Mouse (Mus musculus): Measurements from ENCODE around the gene Psmb9. TPM values are rescaled to one million over a fixed set of nuclear protein-coding genes. Genes with fewer than 3 reads are reported as not detected.

The Psmb9 gene
- polyA plus RNA-seq, 1 experiment from 2014 or later = 32.2 TPM

Other genes starting within 250 kb of the Psmb9 start
- 125 and 133 TPM in 2 replicates for gene Pfdn6, start 247.4 kb downstream of the Psmb9 start, polyA plus RNA-seq (2015; fragmentation: Nextera tagmentation; extraction: Ambion mirVana)
- 19.3 and 20.5 TPM in 2 replicates for gene Wdr46, start 247.1 kb downstream of the Psmb9 start, polyA plus RNA-seq (2015; fragmentation: Nextera tagmentation; extraction: Ambion mirVana)
- 5.7 and 5.8 TPM in 2 replicates for gene B3galt4, start 236.3 kb downstream of the Psmb9 start, polyA plus RNA-seq (2015; fragmentation: Nextera tagmentation; extraction: Ambion mirVana)
- gene Vps52, start 232.0 kb downstream of the Psmb9 start, polyA plus RNA-seq (2015; fragmentation: Nextera tagmentation; extraction: Ambion mirVana) = 39.7 and 42.5 TPM in 2 replicates
- gene Rps18, start 231.8 kb downstream of the Psmb9 start, polyA plus RNA-seq (2015; fragmentation: Nextera tagmentation; extraction: Ambion mirVana) = 873 and 901 TPM in 2 replicates
- 66.0 and 100 TPM in 2 replicates for gene H2-K1, start 187.4 kb downstream of the Psmb9 start, polyA plus RNA-seq (2015; fragmentation: Nextera tagmentation; extraction: Ambion mirVana)
- gene Ring1, start 163.1 kb downstream of the Psmb9 start, polyA plus RNA-seq (2015; fragmentation: Nextera tagmentation; extraction: Ambion mirVana) = 13.0 and 13.7 TPM in 2 replicates
- gene H2-Ke6, start 159.7 kb downstream of the Psmb9 start, polyA plus RNA-seq (2015; fragmentation: Nextera tagmentation; extraction: Ambion mirVana) = 53.0 and 59.1 TPM in 2 replicates
- gene Slc39a7, start 156.1 kb downstream of the Psmb9 start, polyA plus RNA-seq (2015; fragmentation: Nextera tagmentation; extraction: Ambion mirVana) = 108 and 119 TPM in 2 replicates
- gene Rxrb, start 156.0 kb downstream of the Psmb9 start, polyA plus RNA-seq (2015; fragmentation: Nextera tagmentation; extraction: Ambion mirVana) = 33.7 and 34.5 TPM in 2 replicates
- 1.1 and 1.2 TPM in 2 replicates for gene Col11a2, start 148.3 kb downstream of the Psmb9 start, polyA plus RNA-seq (2015; fragmentation: Nextera tagmentation; extraction: Ambion mirVana)
- 0.97 and 3.1 TPM in 2 replicates for gene H2-Oa, start 95.4 kb downstream of the Psmb9 start, polyA plus RNA-seq (2015; fragmentation: Nextera tagmentation; extraction: Ambion mirVana)
- 10.9 and 13.8 TPM in 2 replicates for gene H2-DMa, start 68.2 kb downstream of the Psmb9 start, polyA plus RNA-seq (2015; fragmentation: Nextera tagmentation; extraction: Ambion mirVana)
- 69.4 and 71.9 TPM in 2 replicates for gene Brd2, start 65.1 kb downstream of the Psmb9 start, polyA plus RNA-seq (2015; fragmentation: Nextera tagmentation; extraction: Ambion mirVana)
- 2.5 and 6.1 TPM in 2 replicates for gene H2-DMb2, start 44.5 kb downstream of the Psmb9 start, polyA plus RNA-seq (2015; fragmentation: Nextera tagmentation; extraction: Ambion mirVana)
- 2.3 and 4.0 TPM in 2 replicates for gene H2-DMb1, start 34.7 kb downstream of the Psmb9 start, polyA plus RNA-seq (2015; fragmentation: Nextera tagmentation; extraction: Ambion mirVana)
- gene Tap1, start 211 bp downstream of the Psmb9 start, polyA plus RNA-seq (2015; fragmentation: Nextera tagmentation; extraction: Ambion mirVana) = 5.7 and 11.1 TPM in 2 replicates
- gene Psmb8, start 10.0 kb upstream of the Psmb9 start, polyA plus RNA-seq (2015; fragmentation: Nextera tagmentation; extraction: Ambion mirVana) = 31.8 and 87.6 TPM in 2 replicates
- gene Tap2, start 15.8 kb upstream of the Psmb9 start, polyA plus RNA-seq (2015; fragmentation: Nextera tagmentation; extraction: Ambion mirVana) = 10.9 and 21.4 TPM in 2 replicates
- 0.17 and 0.24 TPM in 2 replicates for gene H2-Ob, start 51.1 kb upstream of the Psmb9 start, polyA plus RNA-seq (2015; fragmentation: Nextera tagmentation; extraction: Ambion mirVana)
- 79.1 and 172 TPM in 2 replicates for gene H2-Ab1, start 69.9 kb upstream of the Psmb9 start, polyA plus RNA-seq (2015; fragmentation: Nextera tagmentation; extraction: Ambion mirVana)
- gene H2-Aa, start 100.1 kb upstream of the Psmb9 start, polyA plus RNA-seq (2015; fragmentation: Nextera tagmentation; extraction: Ambion mirVana) = 35.2 and 72.7 TPM in 2 replicates
- 20.8 and 54.0 TPM in 2 replicates for gene H2-Eb1, start 118.1 kb upstream of the Psmb9 start, polyA plus RNA-seq (2015; fragmentation: Nextera tagmentation; extraction: Ambion mirVana)
- 0.11 and 0.42 TPM in 2 replicates for gene H2-Eb2, start 137.9 kb upstream of the Psmb9 start, polyA plus RNA-seq (2015; fragmentation: Nextera tagmentation; extraction: Ambion mirVana)
- 0.09 TPM in 1 of 2 replicates, not detected in the other for gene Btnl2, start 167.1 kb upstream of the Psmb9 start, polyA plus RNA-seq (2015; fragmentation: Nextera tagmentation; extraction: Ambion mirVana)
- gene Btnl1, start 189.4 kb upstream of the Psmb9 start, polyA plus RNA-seq (2015; fragmentation: Nextera tagmentation; extraction: Ambion mirVana) = 0.18 TPM in 1 of 2 replicates, not detected in the other
- gene BC051142, start 211.1 kb upstream of the Psmb9 start, polyA plus RNA-seq (2015; fragmentation: Nextera tagmentation; extraction: Ambion mirVana) = not detected in 2 replicates